Mouse (Mus musculus): ENCODE data around the gene D030056L22Rik. TPM values are rescaled to one million over a fixed set of nuclear protein-coding genes. Genes with fewer than 3 reads are reported as not detected.
A peak's percentile ranks its signal among the peaks of the same experiment; 100 is the strongest.

Gene D030056L22Rik
- total RNA-seq, 1 experiment: 32.8 TPM

- TF ChIP-seq ZNF384 (IDR thresholded peaks at IDR 0.05; ENCODE audit: low read depth, low read length) (no peak), CHD2 (IDR thresholded peaks at IDR 0.05; ENCODE audit: low read depth, low read length) (no peak), HCFC1 (IDR thresholded peaks at IDR 0.05; ENCODE audit: borderline replicate concordance, insufficient read depth, low read length) (no peak), ZC3H11A (IDR thresholded peaks at IDR 0.05; ENCODE audit: borderline replicate concordance, low read depth, low read length) (no peak), MAFK (IDR thresholded peaks at IDR 0.05; ENCODE audit: insufficient read depth, low read depth, low read length) (no peak)
- no peak overlapping the region for H3K9ac ChIP-seq (ENCODE audit: insufficient read depth, low read depth, low read length, poor library complexity, severe bottlenecking)
- in situ Hi-C loops (cut with MboI; ENCODE audit: low sequenced_read_pairs in 2 of 2, unreplicated experiment in 2 of 2): no loop called here
Observed at GRCm38 (mm10) chr19:18746576-18747340, 33.8 kb downstream of the D030056L22Rik start.

GRCm38 (mm10) chr19:18747379-18747778 is 34.4 kb downstream of the D030056L22Rik start:
- TF ChIP-seq HCFC1 (IDR thresholded peaks at IDR 0.05; ENCODE audit: borderline replicate concordance, insufficient read depth, low read length) (no peak), ZC3H11A (IDR thresholded peaks at IDR 0.05; ENCODE audit: borderline replicate concordance, low read depth, low read length) (no peak), ZNF384 (IDR thresholded peaks at IDR 0.05; ENCODE audit: low read depth, low read length) (no peak), MAFK (IDR thresholded peaks at IDR 0.05; ENCODE audit: insufficient read depth, low read depth, low read length) (no peak), CHD2 (IDR thresholded peaks at IDR 0.05; ENCODE audit: low read depth, low read length) (no peak)
- in situ Hi-C loops (cut with MboI; ENCODE audit: low sequenced_read_pairs in 2 of 2, unreplicated experiment in 2 of 2): no loop called here
- H3K27ac ChIP-seq (ENCODE audit: insufficient read depth, low read depth, low read length, poor library complexity, severe bottlenecking): no peak overlapping the region
- no peak for DNase-seq (ENCODE audit: low read depth, low spot score)
- H3K4me3 ChIP-seq (ENCODE audit: insufficient read depth in 1 of 2, low read depth in 1 of 2, low read length in 2 of 2, poor library complexity in 1 of 2, severe bottlenecking in 1 of 2): no peak overlapping the region
- H3K9me3 ChIP-seq (ENCODE audit: control insufficient read depth, insufficient read depth, low read depth, low read length): no peaks in the 10 kb centered on the region
- H3K4me1 ChIP-seq (ENCODE audit: control insufficient read depth in 2 of 2, insufficient read depth in 2 of 2, low read length in 2 of 2, poor library complexity in 1 of 2): no peaks in the 10 kb centered on the region
- no peaks in the 10 kb centered on the region for H3K36me3 ChIP-seq (ENCODE audit: control insufficient read depth, insufficient read depth, low read length, poor library complexity, severe bottlenecking)
- no peak overlapping the region for H3K9ac ChIP-seq (ENCODE audit: insufficient read depth, low read depth, low read length, poor library complexity, severe bottlenecking)

More at GRCm38 (mm10) chr19:18746576-18747340, 33.8 kb downstream of the D030056L22Rik start:
- H3K4me1 ChIP-seq (ENCODE audit: control insufficient read depth in 2 of 2, insufficient read depth in 2 of 2, low read length in 2 of 2, poor library complexity in 1 of 2): no peaks in the 10 kb centered on the region
- no peaks in the 10 kb centered on the region for H3K36me3 ChIP-seq (ENCODE audit: control insufficient read depth, insufficient read depth, low read length, poor library complexity, severe bottlenecking)
- no peaks in the 10 kb centered on the region for H3K9me3 ChIP-seq (ENCODE audit: control insufficient read depth, insufficient read depth, low read depth, low read length)
- H3K4me3 ChIP-seq (ENCODE audit: insufficient read depth in 1 of 2, low read depth in 1 of 2, low read length in 2 of 2, poor library complexity in 1 of 2, severe bottlenecking in 1 of 2): no peak overlapping the region
- no peak for DNase-seq (ENCODE audit: low read depth, low spot score)
- H3K27ac ChIP-seq (ENCODE audit: insufficient read depth, low read depth, low read length, poor library complexity, severe bottlenecking): no peak overlapping the region

- in situ Hi-C loops (cut with MboI; ENCODE audit: low sequenced_read_pairs in 2 of 2, unreplicated experiment in 2 of 2): no loop called here
- no peaks in the 10 kb centered on the region for H3K4me1 ChIP-seq (ENCODE audit: control insufficient read depth in 2 of 2, insufficient read depth in 2 of 2, low read length in 2 of 2, poor library complexity in 1 of 2)
- no peak for DNase-seq (ENCODE audit: low read depth, low spot score)
- peak within 1 kb of the TSS; percentile 56 for H3K9ac ChIP-seq (ENCODE audit: insufficient read depth, low read depth, low read length, poor library complexity, severe bottlenecking)
- H3K9me3 ChIP-seq (ENCODE audit: control insufficient read depth, insufficient read depth, low read depth, low read length): no peaks in the 10 kb centered on the region
- peak within 1 kb of the TSS; percentile 45 to 63 for H3K4me3 ChIP-seq (ENCODE audit: insufficient read depth in 1 of 2, low read depth in 1 of 2, low read length in 2 of 2, poor library complexity in 1 of 2, severe bottlenecking in 1 of 2)
- H3K36me3 ChIP-seq (ENCODE audit: control insufficient read depth, insufficient read depth, low read length, poor library complexity, severe bottlenecking): no peaks in the 10 kb centered on the region
- TF ChIP-seq CHD2 (IDR thresholded peaks at IDR 0.05; ENCODE audit: low read depth, low read length): no peak
- TF ChIP-seq MAFK (IDR thresholded peaks at IDR 0.05; ENCODE audit: insufficient read depth, low read depth, low read length): no peak
- no peak for TF ChIP-seq ZNF384 (IDR thresholded peaks at IDR 0.05; ENCODE audit: low read depth, low read length)
- TF ChIP-seq ZC3H11A (IDR thresholded peaks at IDR 0.05; ENCODE audit: borderline replicate concordance, low read depth, low read length): no peak
- no peak for TF ChIP-seq HCFC1 (IDR thresholded peaks at IDR 0.05; ENCODE audit: borderline replicate concordance, insufficient read depth, low read length)
- no peak within 1 kb of the TSS for H3K27ac ChIP-seq (ENCODE audit: insufficient read depth, low read depth, low read length, poor library complexity, severe bottlenecking)
Observed at GRCm38 (mm10) chr19:18749598-18750339, 36.8 kb downstream of the D030056L22Rik start, which contains the start of gene Trpm6. Trpm6 (plus strand) TSS chr19:18749983.

- Histone ChIP-seq H3K9ac (ENCODE audit: insufficient read depth, low read depth, low read length, poor library complexity, severe bottlenecking) (no peak overlapping the region), H3K36me3 (ENCODE audit: control insufficient read depth, insufficient read depth, low read length, poor library complexity, severe bottlenecking) (no peaks in the 10 kb centered on the region), H3K9me3 (ENCODE audit: control insufficient read depth, insufficient read depth, low read depth, low read length) (no peaks in the 10 kb centered on the region), H3K27ac (ENCODE audit: insufficient read depth, low read depth, low read length, poor library complexity, severe bottlenecking) (no peak overlapping the region), H3K4me3 (ENCODE audit: insufficient read depth in 1 of 2, low read depth in 1 of 2, low read length in 2 of 2, poor library complexity in 1 of 2, severe bottlenecking in 1 of 2) (no peak overlapping the region), H3K4me1 (ENCODE audit: control insufficient read depth in 2 of 2, insufficient read depth in 2 of 2, low read length in 2 of 2, poor library complexity in 1 of 2) (peaks cover 2 to 3% of the 10 kb centered on the region in 2 experiments; a peak in 1 of 4 replicates)
- TF ChIP-seq ZC3H11A (IDR thresholded peaks at IDR 0.05; ENCODE audit: borderline replicate concordance, low read depth, low read length) (no peak), HCFC1 (IDR thresholded peaks at IDR 0.05; ENCODE audit: borderline replicate concordance, insufficient read depth, low read length) (no peak), MAFK (IDR thresholded peaks at IDR 0.05; ENCODE audit: insufficient read depth, low read depth, low read length) (no peak), ZNF384 (IDR thresholded peaks at IDR 0.05; ENCODE audit: low read depth, low read length) (no peak), CHD2 (IDR thresholded peaks at IDR 0.05; ENCODE audit: low read depth, low read length) (no peak)
- in situ Hi-C loops (cut with MboI; ENCODE audit: low sequenced_read_pairs in 2 of 2, unreplicated experiment in 2 of 2): no loop called here
- no peak for DNase-seq (ENCODE audit: low read depth, low spot score)
Observed at GRCm38 (mm10) chr19:18757191-18757590, 44.2 kb downstream of the D030056L22Rik start.

Data from ES-E14 (cell line).